Mouse (Mus musculus) olfactory bulb, adult 2 months (tissue): Measurements from ENCODE around the gene Top1.

Experiments used
- CTCF ChIP-seq: fragments of 200-500 bp; IDR thresholded peaks from 2 replicates; pipeline ENCODE4 v1.5.1; 2012; ENCODE audit warnings: low read depth, mild to moderate bottlenecking, low read length, moderate library complexity; ENCODE audit not compliant: insufficient read depth
- POLR2A ChIP-seq: fragments of 200-500 bp; IDR thresholded peaks from 2 replicates; pipeline ENCODE4 v1.6.1; 2012; ENCODE audit warnings: mild to moderate bottlenecking, low read depth, low read length, moderate library complexity; ENCODE audit not compliant: insufficient read depth

DNA sequence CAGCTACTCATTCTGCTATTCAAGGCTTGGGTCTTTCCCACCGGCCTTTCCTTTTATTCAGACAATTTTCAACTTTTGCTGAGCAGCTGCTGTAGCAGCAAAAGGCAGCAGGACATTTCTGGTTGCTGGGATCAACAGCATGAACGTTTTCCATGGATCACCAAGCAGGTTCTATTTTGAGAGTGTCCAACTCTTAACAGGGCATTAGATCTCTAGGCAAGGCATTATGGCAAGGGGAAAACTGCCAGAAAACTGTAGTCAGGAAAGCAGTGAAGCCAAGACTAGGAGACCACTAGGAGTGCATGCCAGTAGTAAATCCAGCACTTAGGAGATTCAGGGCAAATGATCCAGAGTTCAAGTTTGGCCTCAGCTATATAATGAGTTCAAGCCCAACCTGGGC is 4.5 kb upstream of the Top1 start:
- TF ChIP-seq CTCF: no peak
- TF ChIP-seq POLR2A: no peak
